Mouse (Mus musculus) cerebellum, adult 8-10 months (tissue): ENCODE measurements at regions not wholly inside any gene's neighbourhood (a gene's known extent, or its start where the extent isn't known, plus 50 kb on each side); places are given as distances from the start of the nearest gene placed in this dataset.

Source experiments
- DNase-seq: peaks from one replicate; pipeline ENCODE4 v3.0.0; 2022

DNA sequence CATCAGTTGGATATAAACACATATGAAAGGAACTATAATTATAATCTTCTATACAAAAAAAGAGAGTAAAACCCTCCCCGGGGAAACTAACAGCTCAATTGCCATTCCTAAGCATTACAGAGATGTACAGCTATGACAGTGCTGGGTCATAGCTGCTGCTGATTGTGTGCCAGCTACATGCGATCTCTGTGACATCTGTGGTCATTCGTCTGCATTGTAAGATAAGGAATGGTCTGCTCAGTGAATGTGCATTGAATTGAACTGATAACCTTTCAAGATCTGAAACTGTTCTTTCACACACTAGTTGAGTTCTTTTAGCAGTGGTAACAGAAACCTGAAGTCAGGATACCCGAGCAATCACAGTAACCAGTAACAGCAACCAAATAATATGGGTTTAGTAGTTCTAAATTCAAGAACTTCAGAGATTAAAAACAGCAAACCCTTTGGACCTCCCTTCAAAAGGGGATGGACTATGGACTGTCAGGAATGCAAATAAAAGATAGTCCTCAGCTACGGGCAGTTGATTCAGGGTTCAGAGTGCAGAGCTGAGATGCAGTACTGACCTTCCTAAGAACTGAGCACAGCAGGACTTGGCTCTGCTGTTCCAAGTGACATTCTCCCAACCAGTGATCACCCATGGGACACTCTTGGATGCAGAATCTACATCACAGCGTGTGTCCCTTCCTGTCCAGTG lies 295.7 kb downstream of the Cd47 start:
- no peak for DNase-seq

DNA sequence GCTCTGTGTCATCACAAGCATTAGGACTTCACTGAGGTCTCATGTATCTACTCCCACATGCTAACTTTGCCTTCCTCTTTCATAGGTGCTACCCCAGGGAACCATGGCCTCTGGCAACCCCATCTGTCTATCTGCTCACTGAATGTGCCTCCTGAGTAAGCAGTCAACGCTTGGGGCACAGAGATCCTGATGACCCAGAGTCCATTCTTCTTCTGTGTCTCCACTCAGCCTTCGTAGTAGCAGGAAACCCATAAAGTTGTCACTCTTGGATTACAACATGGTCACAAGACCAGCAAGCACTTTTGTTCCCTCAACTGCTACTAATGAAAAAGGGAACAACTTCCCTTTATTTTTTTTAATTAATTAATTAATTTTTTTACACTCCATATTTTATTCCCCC lies 296.2 kb downstream of the Cd47 start:
- DNase-seq, result no peak

DNA sequence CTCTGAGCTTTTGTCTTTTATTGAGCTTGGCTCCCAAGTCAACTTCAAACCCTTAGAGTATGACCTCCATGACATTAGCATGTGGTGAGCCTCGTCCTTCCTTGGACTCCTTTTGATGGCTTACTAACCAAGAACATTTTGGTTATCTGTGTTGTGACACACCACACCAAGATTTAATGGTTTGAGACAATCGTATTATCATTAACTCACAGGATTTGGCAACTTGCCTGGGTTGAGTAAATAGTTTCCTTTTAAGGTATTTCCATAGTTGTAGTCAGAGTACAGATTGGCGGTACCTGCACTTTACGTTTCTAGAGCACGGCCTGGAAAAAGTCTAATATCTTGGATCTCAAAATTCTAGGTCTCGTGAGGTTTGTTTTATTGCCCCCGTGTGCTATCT lies 303.0 kb downstream of the Cd47 start:
- no peak for DNase-seq

DNA sequence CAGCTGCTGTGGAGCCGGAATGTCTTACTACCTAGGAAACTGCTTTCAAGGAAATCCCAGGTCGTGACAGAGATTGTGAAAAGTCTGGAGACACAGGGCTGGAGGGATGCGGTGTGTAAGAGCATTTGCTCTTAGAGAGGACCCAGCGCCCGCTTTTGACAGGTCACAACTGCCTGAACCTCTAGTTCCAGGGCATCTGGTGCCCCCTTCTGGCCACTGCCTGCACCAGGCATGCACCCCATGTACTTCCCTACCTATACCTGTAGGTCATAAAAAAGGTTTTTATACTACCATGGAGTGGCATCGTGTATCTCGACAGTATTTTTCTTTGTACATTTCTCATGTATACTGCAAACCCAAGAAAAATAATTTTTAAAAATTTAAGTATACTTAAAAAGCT lies 314.0 kb downstream of the Bbx start:
- no peak for DNase-seq

DNA sequence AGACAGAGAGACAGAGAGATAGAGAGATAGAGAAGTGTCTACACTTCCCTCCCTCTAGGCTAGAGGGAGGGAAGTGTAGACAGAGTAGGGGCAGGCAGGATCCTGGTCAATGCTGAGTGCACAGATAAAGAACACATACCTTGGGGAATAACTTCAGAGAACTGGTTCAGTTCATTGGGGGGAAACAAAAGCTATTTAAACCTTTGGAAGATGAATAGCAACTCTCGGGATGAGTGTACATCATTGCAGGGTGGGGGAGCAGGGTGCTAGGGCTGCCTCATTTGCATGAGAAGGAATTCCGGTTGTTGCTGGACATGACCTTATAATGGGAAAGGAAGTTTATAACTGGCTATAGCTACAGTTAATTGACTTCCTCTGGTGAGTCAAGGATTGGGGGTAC lies 309.7 kb downstream of the Bbx start:
- DNase-seq, result no peak

DNA sequence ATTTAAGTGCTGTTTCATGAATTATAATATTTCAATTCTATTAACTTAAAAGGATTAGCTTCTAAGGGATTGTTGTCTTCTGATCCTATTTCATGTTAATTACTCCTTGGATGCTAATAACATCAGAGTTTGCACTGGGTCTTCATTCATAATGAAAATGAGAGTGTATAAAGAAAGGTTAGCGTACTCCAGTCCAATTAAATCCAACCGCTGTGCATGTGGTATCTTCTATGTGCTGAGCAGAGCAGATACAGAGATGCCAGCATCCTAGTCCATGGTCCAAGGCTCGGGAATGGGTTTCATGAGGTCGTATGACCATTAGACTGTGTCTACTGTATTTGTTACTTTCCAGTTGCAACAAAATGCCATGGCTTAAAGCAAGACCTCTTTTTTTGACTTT lies 307.5 kb downstream of the Bbx start:
- DNase-seq, result no peak

DNA sequence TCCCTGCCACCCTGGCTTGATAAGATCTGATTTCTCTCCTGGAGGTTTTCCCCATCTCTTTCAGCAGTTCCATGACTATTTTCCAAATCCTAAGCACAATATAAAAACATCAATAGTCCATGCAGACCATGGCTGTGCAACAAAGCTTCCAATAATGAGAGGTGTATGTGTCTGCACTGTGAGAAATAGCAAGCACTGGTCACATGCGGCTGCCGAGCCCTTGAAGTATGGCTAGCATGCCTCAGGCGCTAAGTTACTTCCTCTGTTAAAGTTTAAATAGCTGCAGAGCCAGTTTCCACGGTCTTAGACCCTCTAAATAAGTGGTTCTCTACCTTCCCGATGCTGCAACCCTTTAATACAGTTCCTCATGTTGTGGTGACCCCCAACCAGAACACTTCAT lies 306.6 kb downstream of the Bbx start:
- no peak for DNase-seq

DNA sequence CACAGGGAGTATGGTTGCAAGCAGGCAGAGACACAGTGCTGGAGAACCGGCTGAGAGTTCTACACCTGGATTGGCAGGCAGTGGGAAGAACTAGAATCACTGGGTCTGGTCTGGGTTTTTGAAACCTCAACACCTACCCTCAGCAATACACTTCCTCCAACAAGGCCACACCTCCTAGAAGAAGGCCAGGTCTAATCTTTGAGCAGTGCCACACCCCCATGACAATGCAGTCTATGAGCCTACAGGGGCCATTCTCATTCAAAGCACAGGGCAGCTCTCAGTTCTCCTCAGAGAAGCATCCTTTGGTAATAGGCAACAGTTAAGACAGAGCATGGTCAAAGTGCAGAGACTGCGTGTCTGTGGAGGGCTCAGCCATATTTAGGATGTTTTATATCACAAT lies 300.8 kb downstream of the Bbx start:
- no peak for DNase-seq
